31 mouse cellular contexts compared by ENCODE assay signal in the genomic region with DNA sequence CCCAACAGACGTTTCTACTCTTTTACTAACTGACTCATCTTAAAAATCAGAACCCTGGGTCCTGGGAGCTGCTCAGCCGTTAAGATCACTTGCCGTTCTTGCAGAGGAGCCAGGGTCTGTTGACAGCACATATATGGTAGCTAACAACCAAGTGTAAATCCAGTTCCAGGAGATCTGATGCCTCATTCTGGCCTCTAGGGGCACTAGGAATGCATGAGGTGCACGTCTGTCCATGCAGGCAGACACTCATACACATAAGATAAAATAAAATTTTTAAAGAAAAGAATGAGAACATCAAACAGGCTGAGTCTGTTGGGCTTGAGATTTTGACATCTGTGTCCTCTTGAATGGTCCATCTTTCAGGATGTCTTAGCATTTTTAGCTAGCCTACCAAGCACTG. TPM values are rescaled to one million over a fixed set of nuclear protein-coding genes. Genes with fewer than 3 reads are reported as not detected.
DNase-seq lines count a peak whose midpoint lies in the region; TF ChIP-seq lines count a peak whose summit lies in the region.
"Had no signal": no experiment of that assay in that cellular context is flagged by ENCODE, and none has a peak within 500 bp of the region (broad histone marks: within the 10 kb centered on the region; RNA-seq: fewer than 3 reads in every experiment).

No protein-coding gene starts in this region.

- 51% methylated on average over 4 of the region's 4 CpGs for WGBS in heart, adult 2 months
- 74% methylated on average over 4 of the region's 4 CpGs for WGBS in limb, embryonic 10.5 days

- H3K9ac ChIP-seq in heart, adult 2 months (ENCODE audit: low read depth, low read length) = no peak overlapping the region
- H3K9ac ChIP-seq: embryonic facial prominence, embryonic 12.5 days; midbrain, embryonic 13.5 days; neural tube, embryonic 12.5 days had no signal

- H3K4me1 ChIP-seq in heart, adult 2 months (ENCODE audit: control insufficient read depth, insufficient read depth, low read length) = no peaks in the 10 kb centered on the region
- H3K4me1 ChIP-seq in limb, embryonic 10.5 days = peaks cover 24% of the 10 kb centered on the region
- H3K4me1 ChIP-seq: heart, embryonic 10.5 days; megakaryocyte, embryonic 14.5 days had no signal

- no peak overlapping the region for H3K4me3 ChIP-seq in heart, adult 2 months
- no peak overlapping the region for H3K4me3 ChIP-seq in left cerebral cortex, adult 2 months
- no peak overlapping the region for H3K4me3 ChIP-seq in limb, embryonic 10.5 days
- H3K4me3 ChIP-seq: embryonic facial prominence, embryonic 12.5 days; heart, embryonic 10.5 days; megakaryocyte, embryonic 14.5 days; midbrain, embryonic 13.5 days; neural tube, embryonic 12.5 days had no signal

- no peak for DNase-seq in heart, adult 2 months
- no peak for DNase-seq in heart, postnatal 10 days
- DNase-seq in left cerebral cortex, adult 2 months (ENCODE audit: extremely low spot score in 1 of 2, low spot score in 2 of 2) = no peak
- no peak for DNase-seq in left cerebral cortex, adult 18-20 months (ENCODE audit: low spot score in 2 of 2)
- DNase-seq in 3T3-L1 (ENCODE audit: low read depth, low spot score) = peak; percentile 18
- peak; percentile 28 for DNase-seq in limb, embryonic 10.5 days (ENCODE audit: low spot score)
- DNase-seq in urinary bladder, postnatal 10 days (ENCODE audit: low spot score) = no peak
- DNase-seq: adrenal gland, postnatal 10 days; cerebellum, adult 2 months; cerebellum, postnatal 25 days; heart, postnatal 14 days; kidney, adult 2 months; kidney, postnatal 14 days; layer of hippocampus, postnatal 36 days; lung, postnatal 14 days; retina, postnatal 1 day; right cerebral cortex, postnatal 25 days; thymus, postnatal 14 days had no signal

- TF ChIP-seq POLR2A in heart, adult 2 months (IDR thresholded peaks at IDR 0.05; ENCODE audit: insufficient read depth, low read depth, low read length) = no peak

- H3K79me2 ChIP-seq in heart, adult 2 months (replicated peaks; ENCODE audit: control insufficient read depth, insufficient read depth, low read length) = no peaks in the 10 kb centered on the region

- H3K27ac ChIP-seq in heart, adult 2 months = no peak overlapping the region
- H3K27ac ChIP-seq in left cerebral cortex, adult 2 months = no peak overlapping the region
- H3K27ac ChIP-seq in limb, embryonic 10.5 days = no peak overlapping the region
- H3K27ac ChIP-seq: embryonic facial prominence, embryonic 12.5 days; heart, embryonic 10.5 days; midbrain, embryonic 13.5 days; neural tube, embryonic 12.5 days had no signal

- peak; percentile 40 for TF ChIP-seq CTCF in heart, adult 2 months (IDR thresholded peaks at IDR 0.05)
- TF ChIP-seq CTCF in left cerebral cortex, adult 2 months (IDR thresholded peaks at IDR 0.05) = peak; percentile 26

- H3K9me3 ChIP-seq in limb, embryonic 10.5 days (replicated peaks) = no peaks in the 10 kb centered on the region
- H3K9me3 ChIP-seq: embryonic facial prominence, embryonic 12.5 days; heart, embryonic 10.5 days; megakaryocyte, embryonic 14.5 days; midbrain, embryonic 13.5 days; neural tube, embryonic 12.5 days had no signal

- H3K36me3 ChIP-seq in heart, adult 2 months (ENCODE audit: control insufficient read depth, insufficient read depth, low read length) = no peaks in the 10 kb centered on the region
- no peaks in the 10 kb centered on the region for H3K36me3 ChIP-seq in limb, embryonic 10.5 days
- H3K36me3 ChIP-seq: embryonic facial prominence, embryonic 12.5 days; heart, embryonic 10.5 days; midbrain, embryonic 13.5 days; neural tube, embryonic 12.5 days had no signal

- H3K27me3 ChIP-seq in heart, adult 2 months (ENCODE audit: control insufficient read depth, insufficient read depth, low read length) = no peaks in the 10 kb centered on the region
- no peaks in the 10 kb centered on the region for H3K27me3 ChIP-seq in limb, embryonic 10.5 days (ENCODE audit: low read depth, poor library complexity, severe bottlenecking)
- H3K27me3 ChIP-seq: embryonic facial prominence, embryonic 12.5 days; midbrain, embryonic 13.5 days; neural tube, embryonic 12.5 days had no signal

- intact Hi-C loops in heart, adult 2 months (cut with DNase I) = no loop called here
- intact Hi-C loops in heart, postnatal 10 days (cut with DNase I) = no loop called here
- intact Hi-C loops in left cerebral cortex, adult 2 months (cut with DNase I) = no loop called here

- TF ChIP-seq EP300 in heart, adult 2 months (IDR thresholded peaks at IDR 0.05; ENCODE audit: insufficient read depth, low read depth, low read length) = no peak

RNA-seq across cellular contexts. Expression of a gene that starts 48.6 kb away (rescaled TPM):
- total RNA-seq in heart, adult 2 months (2021) = not detected
- polyA plus RNA-seq in heart, adult 2 months (2012; rRNA removed) = not detected in 2 replicates
- total RNA-seq in heart, postnatal 10 days (2021) = not detected
- total RNA-seq in left cerebral cortex, adult 2 months (2021) = not detected
- not detected for total RNA-seq in left cerebral cortex, adult 18-20 months (2021)
- 0.16 and 0.40 TPM in 2 replicates for polyA plus RNA-seq in limb, embryonic 10.5 days (2016; fragmentation: Nextera tagmentation; extraction: Ambion mirVana)
- total RNA-seq: adrenal gland, postnatal 10 days; gastrocnemius, adult 8-10 months; heart, postnatal 14 days; layer of hippocampus, adult 18-20 months; layer of hippocampus, postnatal 36 days; left cerebral cortex, postnatal 25 days; MEL had no signal
- polyA plus RNA-seq: CD4-positive, CD25-positive, alpha-beta regulatory T cell, adult 4 months; embryonic facial prominence, embryonic 12.5 days; gonadal fat pad, adult 2 months; heart, embryonic 10.5 days; liver, embryonic 16.5 days; midbrain, embryonic 13.5 days; neural tube, embryonic 12.5 days; spleen, adult 2 months had no signal

Comparison
In these comparisons a context has a peak if more than half of its experiments do, and no peak if none do; other contexts are left out.
1. DNase-seq: peak in 3T3-L1 (single experiment) and limb, embryonic 10.5 days (single experiment); none in heart, adult 2 months (0 of 2), heart, postnatal 10 days (0 of 2), left cerebral cortex, adult 2 months (0 of 2), left cerebral cortex, adult 18-20 months (0 of 2) and urinary bladder, postnatal 10 days (single experiment).